Mouse (Mus musculus): ENCODE measurements around the gene Abca5. TPM values are rescaled to one million over a fixed set of nuclear protein-coding genes. Genes with fewer than 3 reads are reported as not detected.
"Not testable (repeated sequence)": the region's sequence is repeated elsewhere in the genome, so short reads cannot be mapped to it uniquely, and the experiment has no call there.

Abca5 gene
- polyA plus RNA-seq, 1 experiment from 2014 or later: 2.6 TPM

GRCm38 (mm10) chr11:110357756-110358551 is 20.4 kb upstream of the Abca5 start:
- no peaks in the 10 kb centered on the region for H3K4me1 ChIP-seq
- no peak overlapping the region for H3K4me3 ChIP-seq
- H3K27ac ChIP-seq: no peak overlapping the region
- WGBS: 79% methylated on average over 16 of the region's 16 CpGs
- no peaks in the 10 kb centered on the region for H3K27me3 ChIP-seq (ENCODE audit: poor library complexity, severe bottlenecking)
- H3K36me3 ChIP-seq (replicated peaks): no peaks in the 10 kb centered on the region
- no peak for DNase-seq (ENCODE audit: extremely low spot score, low spot score)
- H3K9me3 ChIP-seq: peaks cover 7% of the 10 kb centered on the region; the same call in 1 of the 2 replicates

DNA sequence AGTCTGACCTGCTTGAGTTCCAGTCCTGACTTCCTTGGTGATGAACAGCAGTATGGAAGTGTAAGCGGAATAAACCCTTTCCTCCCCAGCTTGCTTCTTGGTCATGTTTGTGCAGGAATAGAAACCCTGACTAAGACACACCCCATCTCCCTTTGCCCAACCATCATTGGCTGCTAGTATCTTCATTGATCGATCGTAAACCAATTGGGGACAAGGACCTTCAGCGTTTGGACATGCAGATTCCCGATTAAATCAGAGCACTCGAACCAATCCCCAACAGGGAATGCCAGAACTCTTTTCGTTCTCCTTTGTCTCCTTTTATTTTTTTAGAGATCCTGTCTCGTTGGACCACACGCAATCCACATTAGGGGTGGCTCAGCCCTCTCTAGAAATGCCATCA is 17.6 kb upstream of the Abca5 start:
- DNase-seq (ENCODE audit: extremely low spot score, low spot score); H3K4me3 ChIP-seq; H3K27ac ChIP-seq; H3K9me3 ChIP-seq; H3K4me1 ChIP-seq; H3K36me3 ChIP-seq (replicated peaks); H3K27me3 ChIP-seq (ENCODE audit: poor library complexity, severe bottlenecking): not testable (repeated sequence)
- 85% methylated on average over 9 of the region's 9 CpGs for WGBS

GRCm38 (mm10) chr11:110354261-110354660 is 16.7 kb upstream of the Abca5 start:
- DNase-seq (ENCODE audit: extremely low spot score, low spot score): no peak
- no peak overlapping the region for H3K27ac ChIP-seq
- no peaks in the 10 kb centered on the region for H3K4me1 ChIP-seq
- H3K27me3 ChIP-seq (ENCODE audit: poor library complexity, severe bottlenecking): no peaks in the 10 kb centered on the region
- H3K9me3 ChIP-seq: no peaks in the 10 kb centered on the region; the same call in 1 of the 2 replicates
- no peak overlapping the region for H3K4me3 ChIP-seq
- no peaks in the 10 kb centered on the region for H3K36me3 ChIP-seq (replicated peaks)
- WGBS: 94% methylated on average over 9 of the region's 9 CpGs

DNA sequence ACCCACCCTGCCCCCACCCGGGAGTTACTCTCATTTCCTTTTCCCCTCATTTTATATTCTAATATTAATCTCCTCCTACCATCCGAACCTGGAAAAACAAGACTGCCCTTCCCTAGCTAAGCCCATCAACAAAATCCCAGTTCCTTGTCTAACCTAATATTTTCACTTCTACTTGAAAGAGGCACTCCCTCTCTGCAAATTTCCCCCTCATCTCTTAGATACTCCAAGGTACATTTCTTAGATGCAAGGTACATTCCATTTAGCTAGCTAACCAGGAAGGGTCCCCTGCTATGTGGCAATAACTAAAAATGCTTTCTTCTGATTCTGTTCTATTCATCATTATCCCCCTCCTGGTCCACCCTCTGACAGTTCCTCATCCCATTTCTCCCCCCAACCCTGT is 10.7 kb upstream of the Abca5 start:
- DNase-seq (ENCODE audit: extremely low spot score, low spot score): no peak
- Histone ChIP-seq H3K36me3 (replicated peaks) (no peaks in the 10 kb centered on the region), H3K27ac (no peak overlapping the region), H3K4me3 (no peak overlapping the region), H3K9me3 (no peaks in the 10 kb centered on the region), H3K27me3 (ENCODE audit: poor library complexity, severe bottlenecking) (no peaks in the 10 kb centered on the region), H3K4me1 (no peaks in the 10 kb centered on the region)
- WGBS: 84% methylated on average over 2 of the region's 2 CpGs

DNA sequence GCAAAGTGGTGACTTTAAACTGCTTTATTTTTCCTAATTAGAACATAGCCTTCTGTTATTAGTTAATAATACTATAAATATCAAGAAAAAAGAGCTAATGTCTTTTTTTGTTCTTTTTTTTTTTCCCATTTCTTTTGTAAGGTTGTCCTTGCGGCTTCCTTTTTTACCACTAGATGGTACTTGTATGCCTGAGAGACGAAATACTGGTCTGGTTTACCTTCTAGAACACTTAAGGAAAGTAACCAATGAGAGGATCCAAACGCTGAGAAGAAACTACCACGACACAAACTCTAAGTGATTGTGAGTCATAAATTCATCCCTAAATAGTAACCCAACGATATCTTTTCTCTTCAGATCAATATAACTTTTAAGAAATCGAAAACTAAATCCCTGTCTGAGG is 10.3 kb upstream of the Abca5 start:
- H3K27ac ChIP-seq: no peak overlapping the region
- no peak for DNase-seq (ENCODE audit: extremely low spot score, low spot score)
- no peaks in the 10 kb centered on the region for H3K27me3 ChIP-seq (ENCODE audit: poor library complexity, severe bottlenecking)
- no peaks in the 10 kb centered on the region for H3K9me3 ChIP-seq
- 61% methylated on average over 6 of the region's 6 CpGs for WGBS
- no peak overlapping the region for H3K4me3 ChIP-seq
- H3K36me3 ChIP-seq (replicated peaks): no peaks in the 10 kb centered on the region
- H3K4me1 ChIP-seq: no peaks in the 10 kb centered on the region

DNA sequence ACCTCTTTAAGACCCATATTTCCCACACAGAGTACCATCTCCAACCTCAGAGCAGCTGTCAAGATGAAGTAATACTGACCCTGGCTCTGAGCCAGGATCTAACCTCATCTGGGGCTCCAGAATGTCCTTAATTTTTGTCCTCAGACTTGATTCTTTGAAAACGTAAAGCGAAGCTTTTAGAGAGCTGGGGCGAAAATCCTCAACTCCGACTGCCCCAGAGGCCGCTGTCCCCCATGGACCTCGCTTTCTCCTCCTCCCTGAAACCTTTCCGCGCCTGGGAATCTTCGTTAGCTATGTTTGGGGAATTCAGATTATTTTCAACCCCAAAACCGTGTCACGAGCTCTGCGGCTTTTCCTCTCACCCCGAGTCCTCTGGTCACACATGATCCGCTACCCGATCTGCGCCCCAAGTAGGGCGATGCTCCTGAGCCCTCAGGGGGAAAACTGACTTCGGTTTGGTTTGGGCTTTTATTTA is 665 bp downstream of the Abca5 start:
- no peak for DNase-seq (ENCODE audit: extremely low spot score, low spot score)
- no peaks in the 10 kb centered on the region for H3K36me3 ChIP-seq (replicated peaks)
- peak overlapping the region; percentile 63 for H3K27ac ChIP-seq
- peak overlapping the region; percentile 61 for H3K4me3 ChIP-seq
- H3K4me1 ChIP-seq: peaks cover 5% of the 10 kb centered on the region; the same call in 1 of the 2 replicates
- under 1% methylated on average over 18 of the region's 18 CpGs for WGBS
- H3K9me3 ChIP-seq: no peaks in the 10 kb centered on the region
- peaks cover 45% of the 10 kb centered on the region for H3K27me3 ChIP-seq (ENCODE audit: poor library complexity, severe bottlenecking)

DNA sequence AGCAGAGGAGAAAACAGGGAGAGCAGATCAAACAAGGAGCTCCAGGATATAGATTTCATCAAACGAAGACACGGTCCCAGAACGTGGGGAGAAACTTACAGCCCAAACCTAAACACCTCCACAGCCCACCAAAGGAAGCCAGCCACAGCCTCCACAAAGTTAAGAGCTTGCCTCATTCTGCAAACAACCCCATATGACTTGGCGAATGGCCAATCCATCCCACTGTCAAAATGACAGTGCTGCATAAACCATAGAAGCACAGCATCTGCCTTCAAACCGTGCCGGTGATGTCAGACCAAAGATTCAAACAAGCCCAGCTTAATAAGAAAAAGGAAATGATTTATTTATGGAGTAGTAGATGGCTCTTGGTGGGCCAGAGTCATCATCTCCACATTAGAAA is 7.4 kb downstream of the Abca5 start:
- WGBS: 95% methylated on average over 6 of the region's 6 CpGs
- DNase-seq (ENCODE audit: extremely low spot score, low spot score): no peak
- H3K27me3 ChIP-seq (ENCODE audit: poor library complexity, severe bottlenecking): peaks cover 5% of the 10 kb centered on the region
- no peak overlapping the region for H3K27ac ChIP-seq
- no peaks in the 10 kb centered on the region for H3K36me3 ChIP-seq (replicated peaks)
- H3K4me3 ChIP-seq: no peak overlapping the region
- no peaks in the 10 kb centered on the region for H3K9me3 ChIP-seq
- no peaks in the 10 kb centered on the region for H3K4me1 ChIP-seq

DNA sequence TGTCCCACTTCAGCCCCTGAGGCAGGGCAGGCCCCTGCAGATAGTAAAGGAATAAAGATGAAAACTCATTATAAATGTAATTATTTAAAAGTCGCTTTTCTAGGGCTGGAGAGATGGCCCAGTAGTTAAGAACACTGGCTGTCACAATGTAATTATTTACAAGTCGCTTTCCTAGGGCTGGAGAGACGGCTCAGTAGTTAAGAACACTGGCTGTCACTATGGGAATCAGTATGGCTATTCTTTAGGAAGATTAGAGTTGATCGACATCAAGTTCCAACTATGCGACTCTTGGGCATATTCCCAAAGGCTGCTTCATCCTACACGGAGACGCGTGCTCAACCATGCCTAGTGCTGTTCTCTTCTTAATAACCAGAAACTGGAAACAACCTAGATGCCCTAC is 15.2 kb downstream of the Abca5 start:
- Histone ChIP-seq H3K27ac (no peak overlapping the region), H3K4me1 (peaks cover 3% of the 10 kb centered on the region; the same call in 1 of the 2 replicates), H3K9me3 (no peaks in the 10 kb centered on the region), H3K27me3 (ENCODE audit: poor library complexity, severe bottlenecking) (no peaks in the 10 kb centered on the region), H3K36me3 (replicated peaks) (no peaks in the 10 kb centered on the region), H3K4me3 (no peak overlapping the region)
- no peak for DNase-seq (ENCODE audit: extremely low spot score, low spot score)
- 49% methylated on average over 8 of the region's 8 CpGs for WGBS

DNA sequence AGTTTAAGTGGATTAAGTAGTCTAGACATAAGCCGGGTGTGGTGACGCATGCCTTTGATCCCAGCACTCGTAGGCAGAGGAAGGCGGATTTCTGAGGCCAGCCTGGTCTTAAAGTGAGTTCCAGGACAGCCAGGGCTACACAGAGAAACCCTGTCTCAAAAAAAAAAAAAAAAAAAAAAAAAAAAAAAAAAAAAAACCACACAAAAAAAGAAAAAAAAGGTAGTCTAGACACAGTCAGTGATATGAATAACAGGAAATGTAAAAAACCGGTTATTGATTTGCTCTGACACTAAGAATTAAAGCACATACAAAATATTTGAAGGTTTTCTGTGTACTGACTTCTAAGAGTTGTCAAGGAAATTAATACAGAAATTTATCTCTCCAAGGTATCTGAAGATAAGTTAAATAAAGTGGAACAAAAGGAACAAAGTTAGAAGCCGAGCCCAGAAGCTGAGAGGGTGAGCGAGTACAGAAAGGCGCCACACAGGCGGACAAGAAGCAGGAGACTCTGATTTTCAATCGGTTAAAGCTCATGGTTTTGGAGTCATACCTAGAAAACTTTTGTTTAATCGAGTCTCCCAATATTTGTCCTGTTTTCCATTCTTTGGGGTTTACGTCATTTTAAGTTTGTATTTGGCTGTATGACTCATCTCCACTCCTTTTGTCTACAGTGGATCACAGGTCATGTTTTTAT is 30.9 kb downstream of the Abca5 start:
- WGBS: 84% methylated on average over 12 of the region's 12 CpGs
- no peak for DNase-seq (ENCODE audit: extremely low spot score, low spot score)

DNA sequence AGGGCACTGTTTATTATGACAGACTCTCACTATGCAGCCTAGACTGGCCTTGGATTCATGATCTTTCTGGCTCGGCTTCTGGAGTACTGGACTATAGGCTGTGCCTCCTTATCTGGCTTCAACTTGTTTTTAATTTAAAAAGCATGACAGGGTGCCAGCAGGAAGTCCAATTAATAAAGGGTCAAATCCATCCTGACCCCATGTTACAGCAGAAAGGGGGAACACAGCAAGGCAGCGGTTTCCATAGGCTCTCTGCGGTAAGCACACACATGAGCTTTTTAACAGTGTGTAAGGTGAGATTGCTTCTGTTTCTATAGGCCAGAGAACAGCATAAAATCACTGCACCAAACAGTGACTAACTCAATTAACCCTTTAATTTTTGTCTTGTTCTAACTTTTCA is 34.1 kb downstream of the Abca5 start:
- Histone ChIP-seq H3K4me1 (peaks cover 19% of the 10 kb centered on the region), H3K36me3 (replicated peaks) (no peaks in the 10 kb centered on the region), H3K27me3 (ENCODE audit: poor library complexity, severe bottlenecking) (no peaks in the 10 kb centered on the region), H3K4me3 (no peak overlapping the region), H3K27ac (0 out of 2 replicates have a peak overlapping the region, but pooled peaks have one; percentile 60), H3K9me3 (no peaks in the 10 kb centered on the region)
- WGBS: 26% methylated on average over 3 of the region's 3 CpGs
- no peak for DNase-seq (ENCODE audit: extremely low spot score, low spot score)

More for the DNA sequence above, 30.9 kb downstream of the Abca5 start:
- Histone ChIP-seq H3K36me3 (replicated peaks) (no peaks in the 10 kb centered on the region), H3K27me3 (ENCODE audit: poor library complexity, severe bottlenecking) (no peaks in the 10 kb centered on the region), H3K9me3 (no peaks in the 10 kb centered on the region), H3K4me1 (peaks cover 19% of the 10 kb centered on the region), H3K27ac (no peak overlapping the region), H3K4me3 (no peak overlapping the region)

DNA sequence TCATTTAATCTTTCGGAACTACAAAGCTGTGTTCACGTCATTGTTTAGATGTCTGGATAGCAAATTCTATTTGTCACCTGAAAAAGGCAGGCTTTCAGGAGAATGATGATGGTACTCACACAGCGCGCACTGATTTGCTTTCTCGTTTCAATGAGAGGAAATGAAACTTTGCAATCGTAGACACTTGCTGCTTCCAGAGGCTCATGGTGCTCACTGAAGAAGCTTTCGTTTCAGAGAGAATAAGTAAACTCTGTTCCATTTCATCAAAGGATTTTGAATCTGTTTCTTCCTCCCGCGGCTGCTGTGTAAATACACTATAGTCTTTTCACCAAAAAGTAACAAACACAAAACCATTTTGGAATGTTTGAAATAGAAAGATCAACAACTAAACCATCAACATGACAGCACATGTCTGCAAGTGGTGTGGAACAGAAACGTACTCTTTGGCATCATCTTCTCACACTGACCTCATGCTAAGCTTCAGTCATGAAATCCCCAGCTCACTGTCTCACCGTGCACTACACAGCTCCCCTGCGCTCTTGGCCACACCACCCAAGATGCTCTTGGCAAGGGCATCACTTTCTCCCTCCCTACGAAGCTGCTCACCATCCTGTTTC is 39.5 kb downstream of the Abca5 start:
- WGBS: 89% methylated on average over 13 of the region's 13 CpGs
- H3K27ac ChIP-seq: no peak overlapping the region
- no peak overlapping the region for H3K4me3 ChIP-seq
- no peak for DNase-seq (ENCODE audit: extremely low spot score, low spot score)
- no peaks in the 10 kb centered on the region for H3K9me3 ChIP-seq
- peaks cover 16% of the 10 kb centered on the region for H3K4me1 ChIP-seq
- H3K36me3 ChIP-seq (replicated peaks): no peaks in the 10 kb centered on the region
- no peaks in the 10 kb centered on the region for H3K27me3 ChIP-seq (ENCODE audit: poor library complexity, severe bottlenecking)

GRCm38 (mm10) chr11:110290586-110290985 is 46.9 kb downstream of the Abca5 start:
- Histone ChIP-seq H3K4me1 (no peaks in the 10 kb centered on the region), H3K4me3 (no peak overlapping the region), H3K9me3 (no peaks in the 10 kb centered on the region), H3K27me3 (ENCODE audit: poor library complexity, severe bottlenecking) (no peaks in the 10 kb centered on the region), H3K36me3 (replicated peaks) (no peaks in the 10 kb centered on the region), H3K27ac (no peak overlapping the region)
- 82% methylated on average over 2 of the region's 2 CpGs for WGBS
- no peak for DNase-seq (ENCODE audit: extremely low spot score, low spot score)

- Histone ChIP-seq H3K9me3 (no peaks in the 10 kb centered on the region), H3K36me3 (replicated peaks) (no peaks in the 10 kb centered on the region), H3K4me3 (no peak overlapping the region), H3K27ac (no peak overlapping the region), H3K27me3 (ENCODE audit: poor library complexity, severe bottlenecking) (no peaks in the 10 kb centered on the region), H3K4me1 (no peaks in the 10 kb centered on the region)
- no peak for DNase-seq (ENCODE audit: extremely low spot score, low spot score)
- WGBS: 82% methylated on average over 3 of the region's 3 CpGs
Observed at GRCm38 (mm10) chr11:110288423-110288822, 49.1 kb downstream of the Abca5 start.
